Mouse (Mus musculus): ENCODE measurements around the gene Rhoc. TPM values are rescaled to one million over a fixed set of nuclear protein-coding genes. Genes with fewer than 3 reads are reported as not detected.

Rhoc gene
- total RNA-seq (2023): 0.73 TPM

GRCm38 (mm10) chr3:104788075-104788474 lies at the start of gene Rhoc:
Rhoc (plus strand) TSS chr3:104788375.

GRCm38 (mm10) chr3:104780561-104781420 lies 7.4 kb upstream of the Rhoc start, which contains the start of gene Ppm1j:
Ppm1j (plus strand) TSS chr3:104781056.

GRCm38 (mm10) chr3:104781471-104781903 lies 6.7 kb upstream of the Rhoc start, which contains the start of gene Fam19a3:
Fam19a3 (minus strand) TSS chr3:104781840.

GRCm38 (mm10) chr3:104817991-104818748 lies 30.0 kb downstream of the Rhoc start, which contains the start of gene Mov10:
Mov10 (minus strand) TSS chr3:104818563.

Other genes with a start within 250 kb of the Rhoc start
- gene Slc16a1, start 149.7 kb upstream of the Rhoc start, total RNA-seq (2023): 54.3 TPM
- gene Ppm1j, start 7.3 kb upstream of the Rhoc start, total RNA-seq (2023): 3.0 TPM
- not detected for gene Fam19a3, start 6.5 kb upstream of the Rhoc start, total RNA-seq (2023)
- 36.7 TPM for gene Mov10, start 30.2 kb downstream of the Rhoc start, total RNA-seq (2023)
- 25.7 TPM for gene St7l, start 75.6 kb downstream of the Rhoc start, total RNA-seq (2023)
- 176 TPM for gene Capza1, start 76.1 kb downstream of the Rhoc start, total RNA-seq (2023)
- not detected for gene Wnt2b, start 173.5 kb downstream of the Rhoc start, total RNA-seq (2023)